Mouse (Mus musculus): ENCODE data around the gene Ddhd1.

DNA sequence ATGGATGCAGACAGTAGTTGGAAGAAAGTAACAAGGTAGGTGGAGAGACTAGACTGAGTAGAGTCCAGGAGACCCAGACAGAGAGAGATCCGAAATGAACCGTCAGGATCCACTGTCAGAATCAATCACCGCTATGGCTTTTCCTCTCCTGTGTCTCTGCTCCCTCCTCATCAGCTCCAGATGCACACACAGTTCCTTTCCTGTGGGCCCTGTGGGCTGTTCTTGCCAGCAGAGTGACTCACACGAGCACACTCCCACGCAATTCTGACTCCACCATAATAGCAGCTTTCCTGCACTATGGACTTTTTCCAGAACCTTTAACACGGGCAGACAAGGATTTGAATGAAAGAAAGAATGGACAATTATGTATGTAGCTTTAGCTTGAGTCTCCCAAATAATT is 96.3 kb downstream of the Ddhd1 start:
- no peak for TF ChIP-seq POLR2A (IDR thresholded peaks at IDR 0.05; ENCODE audit: borderline replicate concordance, extremely low read depth, insufficient read depth, insufficient read length, poor library complexity, severe bottlenecking)
- TF ChIP-seq CTCF (IDR thresholded peaks at IDR 0.05; ENCODE audit: borderline replicate concordance, extremely low read depth, insufficient read depth, insufficient read length), result no peak
